Mouse (Mus musculus) midbrain, postnatal 0 days (tissue): ENCODE data around the gene Gm9040. TPM values are rescaled to one million over a fixed set of nuclear protein-coding genes. Genes with fewer than 3 reads are reported as not detected.
"Not testable (repeated sequence)": the region's sequence is repeated elsewhere in the genome, so short reads cannot be mapped to it uniquely, and the experiment has no call there.

Experiments
- ATAC-seq: fragments of 200-750 bp; cut with Nextera tagmentation; 2 replicates; pipeline ENCODE4 v1.8.0; 2017; ENCODE audit warnings: moderate number of reproducible peaks, mild to moderate bottlenecking, moderate TSS enrichment, moderate library complexity; ENCODE audit not compliant: low FRiP score
- DNase-seq: peaks from one replicate; pipeline ENCODE4 v3.0.0-alpha.2; 2015; ENCODE audit warnings: low spot score
- H3K27ac ChIP-seq: fragments of 300-500 bp; sonication (generic); 2 replicates; pipeline ENCODE4 v1.5.1; 2014; ENCODE audit warnings: low read depth, mild to moderate bottlenecking, low read length, mixed read lengths
- H3K27me3 ChIP-seq: fragments of 300-500 bp; sonication (generic); 2 replicates; pipeline ENCODE4 v1.6.1; 2014; ENCODE audit warnings: low read length, control low read depth, mixed read lengths; ENCODE audit not compliant: insufficient read depth
- H3K36me3 ChIP-seq: fragments of 300-500 bp; sonication (generic); 2 replicates; pipeline ENCODE4 v1.6.1; 2014; ENCODE audit warnings: low read length, control low read depth, mixed read lengths; ENCODE audit not compliant: insufficient read depth
- H3K4me1 ChIP-seq: fragments of 300-500 bp; sonication (generic); 2 replicates; pipeline ENCODE4 v1.6.1; 2014; ENCODE audit warnings: mild to moderate bottlenecking, control low read depth, antibody characterized with exemption, low read length, mixed read lengths; ENCODE audit not compliant: insufficient read depth
- H3K4me2 ChIP-seq: fragments of 300-500 bp; sonication (generic); 2 replicates; pipeline ENCODE4 v1.6.1; 2014; ENCODE audit warnings: low read depth, mild to moderate bottlenecking, low read length, mixed read lengths; ENCODE audit not compliant: poor library complexity, severe bottlenecking
- H3K4me3 ChIP-seq: fragments of 300-500 bp; sonication (generic); 2 replicates; pipeline ENCODE4 v1.5.1; 2014; ENCODE audit warnings: low read depth, mild to moderate bottlenecking, low read length, moderate library complexity
- H3K9ac ChIP-seq: fragments of 300-500 bp; sonication (generic); replicated peaks from 2 replicates; pipeline ENCODE4 v1.6.1; 2014; ENCODE audit warnings: mild to moderate bottlenecking, low read length, moderate library complexity, mixed read lengths; ENCODE audit not compliant: poor library complexity, severe bottlenecking
- H3K9me3 ChIP-seq: fragments of 300-500 bp; sonication (generic); 2 replicates; pipeline ENCODE4 v1.6.1; 2016; ENCODE audit warnings: low read length, control low read depth
- CTCF ChIP-seq: IDR thresholded peaks from 2 replicates; pipeline ENCODE4 v1.5.1; 2016; ENCODE audit warnings: antibody characterized with exemption, mild to moderate bottlenecking
- WGBS: fragments of 180-500 bp; shearing (Covaris S2); extraction: QIAGEN DNeasy Blood & Tissue Kit; methylation state at CpG from one replicate; pipeline ENCODE4 v1.1.7; 2014; 5-methylcytosine and 5-hydroxymethylcytosine counted together
- polyA plus RNA-seq: library from polyadenylated mRNA; unstranded; fragments of >200 nt; fragmentation: Nextera tagmentation; extraction: Ambion mirVana; gene quantifications from 2 replicates; pipeline ENCODE4 v1.2.1, GENCODE M21; 2015
- total RNA-seq: library from RNA; depleted of rRNA; stranded (reverse); fragments of >200 nt; gene quantifications from 2 replicates; pipeline ENCODE4 v1.2.3, GENCODE M21; 2014; rRNA removed

Gm9040 gene
- total RNA-seq (not detected in 2 replicates), polyA plus RNA-seq (0.06 TPM in 1 of 2 replicates, not detected in the other)

GRCm38 (mm10) chr10:118326869-118327268, at the start of gene Gm9040:
TSS of gene Gm9040 (minus strand) at chr10:118326969.
- H3K27ac ChIP-seq: not testable (repeated sequence)
- no CpG with 5 or more reads among the region's 11 CpGs for WGBS

GRCm38 (mm10) chr10:118370443-118370842, 43.7 kb upstream of the Gm9040 start:
- Histone ChIP-seq H3K9me3 (no peaks in the 10 kb centered on the region), H3K27me3 (no peaks in the 10 kb centered on the region), H3K4me2 (peak overlapping the region; percentile 39), H3K27ac (no peak overlapping the region), H3K4me1 (no peaks in the 10 kb centered on the region), H3K9ac (no peak overlapping the region; the same call in 1 of the 2 replicates), H3K36me3 (no peaks in the 10 kb centered on the region), H3K4me3 (0 out of 2 replicates have a peak overlapping the region, but pooled peaks have one; percentile 9)
- peak; percentile 100 for TF ChIP-seq CTCF
- peak; percentile 96 for DNase-seq
- WGBS: 6% methylated on average over 10 of the region's 10 CpGs
- peak; percentile 88 for ATAC-seq

More at GRCm38 (mm10) chr10:118326869-118327268, at the start of gene Gm9040:
- not testable (repeated sequence) for H3K36me3 ChIP-seq, H3K4me3 ChIP-seq, H3K9me3 ChIP-seq, ATAC-seq, H3K4me2 ChIP-seq, H3K27me3 ChIP-seq, H3K4me1 ChIP-seq, DNase-seq, H3K9ac ChIP-seq

GRCm38 (mm10) chr10:118369518-118369917, 42.7 kb upstream of the Gm9040 start:
- ATAC-seq: no peak
- H3K4me2 ChIP-seq: no peak overlapping the region
- WGBS: 90% methylated on average over 9 of the region's 9 CpGs

GRCm38 (mm10) chr10:118354005-118354404, 27.2 kb upstream of the Gm9040 start, which contains the start of gene Gm9049:
TSS of gene Gm9049 (minus strand) at chr10:118354105.
- H3K4me1 ChIP-seq, H3K9ac ChIP-seq, H3K27me3 ChIP-seq, H3K4me3 ChIP-seq, H3K9me3 ChIP-seq, DNase-seq, H3K27ac ChIP-seq, H3K36me3 ChIP-seq, ATAC-seq, H3K4me2 ChIP-seq: not testable (repeated sequence)
- no CpG with 5 or more reads among the region's 11 CpGs for WGBS

More at GRCm38 (mm10) chr10:118369518-118369917, 42.7 kb upstream of the Gm9040 start:
- Histone ChIP-seq H3K36me3 (no peaks in the 10 kb centered on the region), H3K4me3 (no peak overlapping the region), H3K4me1 (no peaks in the 10 kb centered on the region), H3K9me3 (no peaks in the 10 kb centered on the region), H3K27me3 (no peaks in the 10 kb centered on the region), H3K9ac (no peak overlapping the region), H3K27ac (no peak overlapping the region)
- no peak for DNase-seq
- no peak for TF ChIP-seq CTCF

- not testable (repeated sequence) for ATAC-seq, H3K4me3 ChIP-seq, H3K27me3 ChIP-seq, H3K9ac ChIP-seq, H3K9me3 ChIP-seq, H3K4me1 ChIP-seq, H3K27ac ChIP-seq, DNase-seq, H3K36me3 ChIP-seq, H3K4me2 ChIP-seq
- WGBS: 60% methylated on average over 1 of the region's 14 CpGs
Measured at GRCm38 (mm10) chr10:118348579-118348978, 21.8 kb upstream of the Gm9040 start, which contains the start of gene Gm9048. TSS of gene Gm9048 (minus strand) at chr10:118348679.

DNA sequence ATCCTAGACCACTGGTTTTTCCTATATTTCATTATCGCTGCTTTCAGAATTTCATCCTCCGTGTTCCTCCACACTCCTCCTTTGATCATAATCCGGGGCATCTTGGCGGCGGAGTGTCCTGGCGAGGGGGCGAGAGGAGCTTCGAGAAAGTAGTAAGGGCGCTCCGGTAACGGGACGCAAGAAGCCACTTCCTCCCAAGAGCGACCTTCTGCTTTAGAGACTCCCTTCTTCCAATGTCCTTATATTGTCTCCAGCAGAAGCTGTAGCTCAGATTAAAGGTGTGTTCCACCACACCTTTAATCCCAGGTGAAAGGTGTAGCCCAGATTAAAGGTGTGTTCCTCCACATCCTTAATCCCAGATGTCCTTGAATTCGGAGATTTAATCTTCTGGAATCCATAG, 16.4 kb upstream of the Gm9040 start, which contains the start of gene Gm9046:
TSS of gene Gm9046 (minus strand) at position 101 of the 400 bp plus-strand sequence.
- not testable (repeated sequence) for H3K27me3 ChIP-seq, H3K27ac ChIP-seq, H3K4me2 ChIP-seq, H3K36me3 ChIP-seq, H3K9me3 ChIP-seq, H3K9ac ChIP-seq, DNase-seq, H3K4me3 ChIP-seq, ATAC-seq, H3K4me1 ChIP-seq
- WGBS: no CpG with 5 or more reads among the region's 14 CpGs

- H3K4me1 ChIP-seq, H3K9me3 ChIP-seq, H3K36me3 ChIP-seq, H3K27ac ChIP-seq, H3K27me3 ChIP-seq, ATAC-seq, DNase-seq, H3K4me3 ChIP-seq, H3K9ac ChIP-seq, H3K4me2 ChIP-seq: not testable (repeated sequence)
- WGBS: no CpG with 5 or more reads among the region's 14 CpGs
Measured at GRCm38 (mm10) chr10:118337731-118338130, 11.0 kb upstream of the Gm9040 start, which contains the start of gene Gm9045. TSS of gene Gm9045 (minus strand) at chr10:118337831.

DNA sequence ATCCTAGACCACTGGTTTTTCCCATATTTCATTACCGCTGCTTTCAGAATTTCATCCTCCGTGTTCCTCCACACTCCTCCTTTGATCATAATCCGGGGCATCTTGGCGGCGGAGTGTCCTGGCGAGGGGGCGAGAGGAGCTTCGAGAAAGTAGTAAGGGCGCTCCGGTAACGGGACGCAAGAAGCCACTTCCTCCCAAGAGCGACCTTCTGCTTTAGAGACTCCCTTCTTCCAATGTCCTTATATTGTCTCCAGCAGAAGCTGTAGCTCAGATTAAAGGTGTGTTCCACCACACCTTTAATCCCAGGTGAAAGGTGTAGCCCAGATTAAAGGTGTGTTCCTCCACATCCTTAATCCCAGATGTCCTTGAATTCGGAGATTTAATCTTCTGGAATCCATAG, 5.5 kb upstream of the Gm9040 start, which contains the start of gene Gm9044:
TSS of gene Gm9044 (minus strand) at position 101 of the 400 bp plus-strand sequence.
- H3K4me1 ChIP-seq, ATAC-seq, H3K4me3 ChIP-seq, H3K36me3 ChIP-seq, H3K9ac ChIP-seq, DNase-seq, H3K9me3 ChIP-seq, H3K27ac ChIP-seq, H3K4me2 ChIP-seq, H3K27me3 ChIP-seq: not testable (repeated sequence)
- no CpG with 5 or more reads among the region's 14 CpGs for WGBS
